Mouse (Mus musculus) midbrain, embryonic 13.5 days (tissue): ENCODE results near the gene Dap3. TPM values are rescaled to one million over a fixed set of nuclear protein-coding genes. Genes with fewer than 3 reads are reported as not detected.
"Not testable (repeated sequence)": the region's sequence is repeated elsewhere in the genome, so short reads cannot be mapped to it uniquely, and the experiment has no call there.

ENCODE experiments used
- ATAC-seq: fragments of 200-750 bp; cut with Nextera tagmentation; 2 replicates; pipeline ENCODE4 v1.8.0; 2017; ENCODE audit warnings: mild to moderate bottlenecking, moderate TSS enrichment, moderate library complexity
- H3K27ac ChIP-seq: fragments of 300-500 bp; sonication (generic); 2 replicates; pipeline ENCODE4 v1.5.1; 2015; ENCODE audit warnings: inconsistent platforms, mild to moderate bottlenecking, moderate library complexity
- H3K27me3 ChIP-seq: fragments of 300-500 bp; sonication (generic); 2 replicates; pipeline ENCODE4 v1.6.1; 2015; ENCODE audit warnings: mild to moderate bottlenecking, inconsistent platforms
- H3K36me3 ChIP-seq: fragments of 300-500 bp; sonication (generic); 2 replicates; pipeline ENCODE4 v1.6.1; 2015; ENCODE audit warnings: mild to moderate bottlenecking, inconsistent platforms
- H3K4me1 ChIP-seq: fragments of 300-500 bp; sonication (generic); replicated peaks from 2 replicates; pipeline ENCODE4 v1.6.1; 2015; ENCODE audit warnings: inconsistent platforms
- H3K4me2 ChIP-seq: fragments of 300-500 bp; sonication (generic); replicated peaks from 2 replicates; pipeline ENCODE4 v1.6.1; 2015; ENCODE audit warnings: moderate library complexity, mild to moderate bottlenecking, inconsistent platforms
- H3K4me3 ChIP-seq: fragments of 300-500 bp; sonication (generic); replicated peaks from 2 replicates; pipeline ENCODE4 v1.5.1; 2015; ENCODE audit warnings: mild to moderate bottlenecking, inconsistent platforms
- H3K9ac ChIP-seq: fragments of 300-500 bp; sonication (generic); replicated peaks from 2 replicates; pipeline ENCODE4 v1.6.1; 2015; ENCODE audit warnings: mild to moderate bottlenecking, inconsistent platforms
- H3K9me3 ChIP-seq: fragments of 300-500 bp; sonication (generic); 2 replicates; pipeline ENCODE4 v1.6.1; 2016; ENCODE audit warnings: mild to moderate bottlenecking, inconsistent platforms
- WGBS: fragments of 180-500 bp; shearing (Covaris S2); methylation state at CpG from one replicate; pipeline ENCODE4 v1.1.7; 2015; 5-methylcytosine and 5-hydroxymethylcytosine counted together
- polyA plus RNA-seq: library from polyadenylated mRNA; unstranded; fragments of >200 nt; fragmentation: Nextera tagmentation; extraction: Ambion mirVana; gene quantifications from 2 replicates; pipeline ENCODE4 v1.2.1, GENCODE M21; 2015

Gene Dap3
- polyA plus RNA-seq, 1 experiment from 2014 or later, result 131 TPM

DNA sequence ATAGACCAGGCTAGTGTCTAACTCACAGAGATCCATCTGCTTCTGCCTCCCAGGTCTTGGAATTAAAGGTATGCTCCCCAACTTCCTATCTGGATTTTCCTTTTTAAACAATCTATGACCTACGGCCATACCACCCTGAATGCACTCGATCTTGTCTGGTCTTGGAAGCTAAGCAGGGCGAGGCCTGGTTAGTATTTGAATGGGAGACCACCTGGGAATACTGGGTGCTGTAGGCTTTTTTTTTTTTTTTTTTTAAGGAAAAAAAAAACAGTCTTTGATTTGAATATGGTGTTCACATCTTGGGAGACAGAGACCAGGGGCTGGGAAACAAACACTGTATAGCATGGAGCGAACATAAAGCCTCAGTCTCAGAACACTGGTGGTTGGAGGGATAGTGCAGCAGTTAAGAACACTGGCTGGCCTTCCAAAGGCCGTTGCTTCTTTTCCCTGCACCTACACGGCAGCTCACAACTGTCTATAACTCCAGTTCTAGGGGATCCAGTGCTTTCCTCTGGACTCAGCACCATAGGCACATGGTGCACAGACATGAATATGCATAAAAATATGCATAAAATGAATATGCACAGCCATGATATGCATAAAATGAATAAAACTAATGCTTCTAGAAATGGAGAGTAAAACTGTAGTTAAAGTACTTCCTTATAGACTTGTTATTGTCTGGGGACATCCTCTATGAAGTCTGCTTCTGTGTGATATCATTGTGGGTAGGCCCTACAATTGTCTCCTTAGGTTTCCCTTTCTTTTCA is 44.4 kb downstream of the Dap3 start:
- H3K9me3 ChIP-seq, result no peaks in the 10 kb centered on the region
- H3K36me3 ChIP-seq, result peaks cover 99% of the 10 kb centered on the region
- no peak for ATAC-seq
- H3K27me3 ChIP-seq, result no peaks in the 10 kb centered on the region
- no peak overlapping the region for H3K9ac ChIP-seq
- H3K4me3 ChIP-seq, result no peak overlapping the region
- H3K4me1 ChIP-seq, result no peaks in the 10 kb centered on the region
- 92% methylated on average over 6 of the region's 6 CpGs for WGBS
- no peak overlapping the region for H3K4me2 ChIP-seq
- H3K27ac ChIP-seq, result no peak overlapping the region

DNA sequence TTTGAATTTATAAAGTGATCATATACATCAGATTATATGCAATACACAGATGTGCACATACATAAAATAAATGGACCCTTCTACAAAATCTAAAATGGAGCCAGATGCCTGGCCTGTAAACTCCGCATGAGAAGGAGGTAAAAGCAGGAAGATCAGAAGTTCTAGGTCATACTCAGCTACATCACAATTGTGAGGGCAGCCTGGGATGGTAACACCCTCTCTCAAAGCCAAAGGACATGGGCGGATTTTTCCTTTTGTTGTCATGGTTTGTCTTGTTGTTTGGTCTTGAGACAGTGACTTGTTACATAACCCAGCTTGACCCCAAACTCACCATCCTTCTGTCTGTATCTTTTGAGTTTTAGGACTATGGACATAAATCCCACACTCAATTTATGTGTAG is 45.2 kb downstream of the Dap3 start:
- Histone ChIP-seq H3K4me2 (no peak overlapping the region), H3K4me1 (no peaks in the 10 kb centered on the region), H3K9ac (no peak overlapping the region), H3K4me3 (no peak overlapping the region), H3K27me3 (no peaks in the 10 kb centered on the region), H3K36me3 (peaks cover 97% of the 10 kb centered on the region), H3K9me3 (no peaks in the 10 kb centered on the region), H3K27ac (no peak overlapping the region)
- no peak for ATAC-seq
- 90% methylated on average over 2 of the region's 2 CpGs for WGBS

DNA sequence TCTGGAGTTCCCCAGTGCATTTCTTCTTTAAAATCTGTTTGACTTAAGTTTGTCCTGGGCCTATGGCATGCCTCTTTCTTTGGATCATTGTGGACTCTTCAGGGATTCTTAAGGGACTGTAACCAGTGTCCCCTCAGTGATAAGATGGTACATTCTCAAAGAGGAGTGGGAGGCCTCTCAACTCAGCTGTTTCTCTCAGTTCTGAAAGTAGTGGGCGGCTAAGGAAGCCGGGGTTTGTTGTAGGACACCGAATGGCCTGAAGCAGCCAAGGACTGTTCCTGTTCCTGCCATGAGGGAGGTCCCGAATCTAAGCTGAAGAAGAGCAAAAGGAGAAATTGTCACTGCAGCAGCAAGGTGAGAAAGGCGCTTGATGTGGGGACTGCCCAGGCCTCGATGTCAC is 45.8 kb downstream of the Dap3 start:
- Histone ChIP-seq H3K9ac (no peak overlapping the region), H3K27me3 (no peaks in the 10 kb centered on the region), H3K27ac (no peak overlapping the region), H3K9me3 (no peaks in the 10 kb centered on the region), H3K4me1 (no peaks in the 10 kb centered on the region), H3K4me2 (no peak overlapping the region), H3K4me3 (no peak overlapping the region), H3K36me3 (peaks cover 94% of the 10 kb centered on the region)
- no peak for ATAC-seq
- 87% methylated on average over 6 of the region's 6 CpGs for WGBS

DNA sequence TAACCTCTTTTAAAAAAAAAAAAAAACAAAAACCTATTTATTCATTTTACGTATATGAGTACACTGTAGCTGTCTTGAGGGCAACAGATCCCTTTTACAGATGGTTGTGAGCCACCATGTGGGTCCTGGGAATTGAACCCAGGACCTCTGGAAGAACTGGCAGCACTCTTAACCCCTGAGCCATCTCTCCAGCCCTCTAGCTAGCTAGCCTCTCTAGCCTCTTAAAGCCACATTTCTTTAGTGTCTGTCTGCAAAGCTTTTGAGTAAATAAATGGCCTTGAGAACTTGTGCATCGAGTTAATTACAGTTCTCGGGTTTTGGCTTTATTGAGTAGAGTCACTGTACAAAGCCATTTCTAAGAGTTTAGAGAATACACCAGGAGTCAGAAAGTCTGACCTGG is 46.2 kb downstream of the Dap3 start:
- H3K4me2 ChIP-seq, result no peak overlapping the region
- H3K27ac ChIP-seq, result no peak overlapping the region
- no peak overlapping the region for H3K9ac ChIP-seq
- WGBS, result 87% methylated on average over 3 of the region's 3 CpGs
- no peaks in the 10 kb centered on the region for H3K4me1 ChIP-seq
- peaks cover 90% of the 10 kb centered on the region for H3K36me3 ChIP-seq
- H3K27me3 ChIP-seq, result no peaks in the 10 kb centered on the region
- H3K9me3 ChIP-seq, result no peaks in the 10 kb centered on the region
- no peak overlapping the region for H3K4me3 ChIP-seq
- no peak for ATAC-seq

DNA sequence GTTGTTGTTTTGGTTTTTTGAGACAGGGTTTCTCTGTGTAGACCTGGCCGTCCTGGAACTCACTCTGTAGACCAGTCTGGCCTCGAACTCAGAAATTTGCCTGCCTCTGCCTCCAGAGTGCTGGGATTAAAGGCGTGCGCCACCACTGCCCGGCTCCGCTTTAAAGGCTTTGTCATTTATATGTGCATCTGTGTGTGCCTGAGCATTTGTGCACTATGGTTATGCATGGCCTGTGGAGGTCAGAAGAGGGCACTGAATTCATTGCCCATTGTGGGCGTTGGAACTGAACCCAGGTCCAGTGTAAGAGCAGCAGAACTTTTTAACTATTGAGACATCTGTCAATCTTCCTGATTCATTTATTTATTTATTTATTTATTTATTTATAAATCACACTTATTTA is 58.0 kb downstream of the Dap3 start:
- H3K9ac ChIP-seq, ATAC-seq, H3K27me3 ChIP-seq, H3K4me2 ChIP-seq, H3K4me1 ChIP-seq, H3K27ac ChIP-seq, H3K4me3 ChIP-seq, H3K9me3 ChIP-seq: not testable (repeated sequence)
- 94% methylated on average over 7 of the region's 7 CpGs for WGBS
- peaks cover 30% of the 10 kb centered on the region for H3K36me3 ChIP-seq

DNA sequence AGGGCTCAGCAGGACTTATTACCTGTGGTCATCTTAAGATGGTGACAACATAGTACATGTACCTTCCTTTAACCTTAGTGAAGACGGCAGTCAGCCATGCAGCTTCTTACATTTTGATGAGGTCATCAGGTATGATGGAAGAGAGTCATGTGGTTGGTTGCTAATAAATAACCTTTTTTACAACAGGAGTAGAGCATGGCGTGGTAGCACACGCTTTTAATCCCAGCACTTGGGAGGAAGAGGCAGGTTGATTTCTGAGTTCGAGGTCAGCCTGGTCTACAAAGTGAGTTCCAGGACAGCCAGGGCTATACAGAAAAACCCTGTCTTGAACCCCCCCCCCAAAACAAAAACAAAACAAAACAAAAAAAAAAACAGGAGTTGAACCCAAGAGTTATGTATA is 68.4 kb downstream of the Dap3 start:
- H3K9ac ChIP-seq, H3K27ac ChIP-seq, H3K27me3 ChIP-seq, H3K4me2 ChIP-seq, ATAC-seq, H3K9me3 ChIP-seq, H3K4me1 ChIP-seq, H3K4me3 ChIP-seq: not testable (repeated sequence)
- WGBS, result 95% methylated on average over 4 of the region's 4 CpGs
- H3K36me3 ChIP-seq, result peaks cover 16% of the 10 kb centered on the region; the same call in 1 of the 2 replicates

Other genes with a start within 250 kb of the Dap3 start
- 51.1 and 52.1 TPM in 2 replicates for gene Rit1, start 234.3 kb downstream of the Dap3 start, polyA plus RNA-seq
- 200 and 211 TPM in 2 replicates for gene Syt11, start 176.0 kb downstream of the Dap3 start, polyA plus RNA-seq
- 14.1 and 14.9 TPM in 2 replicates for gene Gon4l, start 116.0 kb downstream of the Dap3 start, polyA plus RNA-seq
- gene Msto1, start 37.2 kb downstream of the Dap3 start, polyA plus RNA-seq, result 44.7 and 50.8 TPM in 2 replicates
- gene Ash1l, start 559 bp downstream of the Dap3 start, polyA plus RNA-seq, result 22.2 and 23.0 TPM in 2 replicates
- 59.8 and 69.5 TPM in 2 replicates for gene Rusc1, start 142.1 kb upstream of the Dap3 start, polyA plus RNA-seq
- gene Gm43738, start 149.9 kb upstream of the Dap3 start, polyA plus RNA-seq, result not detected in 2 replicates
- gene Fdps, start 150.8 kb upstream of the Dap3 start, polyA plus RNA-seq, result 351 and 358 TPM in 2 replicates
- gene Pklr, start 185.0 kb upstream of the Dap3 start, polyA plus RNA-seq, result 0.24 TPM in 1 of 2 replicates, not detected in the other
- 28.9 and 32.3 TPM in 2 replicates for gene Hcn3, start 209.0 kb upstream of the Dap3 start, polyA plus RNA-seq
- gene Clk2, start 213.6 kb upstream of the Dap3 start, polyA plus RNA-seq, result 24.9 and 32.9 TPM in 2 replicates
- gene Scamp3, start 226.3 kb upstream of the Dap3 start, polyA plus RNA-seq, result 110 and 116 TPM in 2 replicates
- 27.5 and 31.3 TPM in 2 replicates for gene Fam189b, start 232.0 kb upstream of the Dap3 start, polyA plus RNA-seq